Mouse (Mus musculus) ES-Bruce4 (cell line): ENCODE data around the gene Padi1. TPM values are rescaled to one million over a fixed set of nuclear protein-coding genes. Genes with fewer than 3 reads are reported as not detected.

Experiments
- H3K27ac ChIP-seq: 2 replicates; pipeline ENCODE4 v1.5.1; 2012; ENCODE audit warnings: low read length, inconsistent platforms; ENCODE audit not compliant: insufficient read depth
- H3K27me3 ChIP-seq: 2 replicates; pipeline ENCODE4 v1.6.1; 2012; ENCODE audit warnings: mild to moderate bottlenecking, low read length, inconsistent platforms; ENCODE audit not compliant: control insufficient read depth, poor library complexity, insufficient read depth, severe bottlenecking
- H3K36me3 ChIP-seq: 2 replicates; pipeline ENCODE4 v1.6.1; 2012; ENCODE audit warnings: inconsistent platforms, mild to moderate bottlenecking, low read length, moderate library complexity; ENCODE audit not compliant: control insufficient read depth, poor library complexity, insufficient read depth, severe bottlenecking
- H3K4me1 ChIP-seq: one replicate; pipeline ENCODE4 v1.8.1; 2011; ENCODE audit warnings: low read length; ENCODE audit not compliant: control insufficient read depth, insufficient read depth
- H3K4me3 ChIP-seq: 2 replicates; pipeline ENCODE4 v1.5.1; 2011; ENCODE audit warnings: low read depth, mild to moderate bottlenecking, low read length
- H3K9ac ChIP-seq: 2 replicates; pipeline ENCODE4 v1.6.1; 2012; ENCODE audit warnings: low read depth, mild to moderate bottlenecking, inconsistent platforms; ENCODE audit not compliant: poor library complexity, severe bottlenecking
- H3K9me3 ChIP-seq: replicated peaks from 2 replicates; pipeline ENCODE4 v1.6.1; 2012; ENCODE audit warnings: mild to moderate bottlenecking, low read length, inconsistent platforms; ENCODE audit not compliant: control insufficient read depth, poor library complexity, insufficient read depth, severe bottlenecking
- CTCF ChIP-seq: IDR thresholded peaks from one replicate; pipeline ENCODE4 v1.8.1; 2011; ENCODE audit warnings: low read depth, low read length
- EP300 ChIP-seq: IDR thresholded peaks from 2 replicates; pipeline ENCODE4 v1.6.1; 2011; ENCODE audit warnings: low read depth, low read length; ENCODE audit not compliant: insufficient read depth
- POLR2A ChIP-seq: IDR thresholded peaks from one replicate; pipeline ENCODE4 v1.8.1; 2011; ENCODE audit warnings: low read length; ENCODE audit not compliant: insufficient read depth
- polyA plus RNA-seq: library from polyadenylated mRNA; stranded (reverse); fragments of >200 nt; gene quantifications from 2 replicates; pipeline ENCODE4 v1.2.4, GENCODE M21; 2011; ENCODE audit warnings: low read depth; ENCODE audit not compliant: missing spikeins, insufficient read depth, insufficient read length

Gene Padi1
- polyA plus RNA-seq, 1 experiment: 0.43 TPM

DNA sequence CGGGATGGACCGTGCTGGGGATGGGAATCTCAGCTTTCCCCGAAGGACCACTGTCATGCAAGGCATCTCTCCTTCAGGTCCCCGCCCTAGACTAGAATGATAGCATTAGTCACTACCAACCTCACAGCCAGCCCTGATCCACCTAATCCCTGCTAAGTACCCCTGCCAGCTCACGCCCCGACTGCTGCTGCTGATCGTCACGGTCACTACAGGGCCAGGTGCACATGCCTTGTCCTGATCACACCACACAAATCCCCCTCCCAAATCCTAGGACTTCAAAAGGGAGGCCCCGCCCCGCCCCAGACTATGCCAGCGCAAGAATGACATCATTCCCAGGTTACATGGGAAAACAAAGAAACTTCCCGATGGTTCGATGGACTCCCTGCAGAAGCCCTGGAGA lies 36.2 kb upstream of the Padi1 start:
- Histone ChIP-seq H3K27me3 (no peaks in the 10 kb centered on the region), H3K27ac (no peak overlapping the region), H3K36me3 (no peaks in the 10 kb centered on the region), H3K9ac (no peak overlapping the region), H3K4me3 (no peak overlapping the region), H3K4me1 (no peaks in the 10 kb centered on the region), H3K9me3 (no peaks in the 10 kb centered on the region)
- TF ChIP-seq POLR2A (no peak), CTCF (no peak), EP300 (no peak)

DNA sequence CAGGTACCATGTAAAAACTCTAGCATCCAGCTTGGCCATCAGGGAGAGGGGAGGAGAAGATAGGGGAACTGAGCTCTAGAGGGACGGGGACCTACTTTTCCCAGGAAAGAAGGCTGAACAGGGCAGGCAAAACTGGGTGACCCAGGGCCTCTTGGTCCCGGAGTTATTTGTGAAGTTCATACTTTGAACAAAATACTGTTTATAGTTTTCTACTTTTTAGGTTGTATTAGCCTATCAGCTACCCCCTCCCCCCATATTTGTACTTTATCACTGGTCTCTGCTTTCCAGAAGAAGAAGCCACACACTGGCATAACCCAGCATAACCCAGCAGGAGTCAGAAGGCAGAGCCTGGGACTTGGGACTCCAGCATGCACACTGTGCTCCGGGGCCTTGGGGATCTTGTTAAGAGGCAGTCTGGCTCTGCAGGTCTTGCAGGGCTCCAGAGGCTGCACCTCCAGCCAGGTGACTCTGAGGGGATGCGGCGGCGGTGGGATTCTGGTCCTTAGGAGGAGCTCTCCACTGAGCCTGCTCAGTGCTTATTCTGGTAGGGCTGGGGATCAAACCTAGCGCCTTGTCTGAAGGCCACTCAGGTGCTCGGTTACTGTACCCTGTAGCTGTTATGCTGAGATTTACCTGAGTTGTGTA lies 35.6 kb upstream of the Padi1 start:
- Histone ChIP-seq H3K9me3 (no peaks in the 10 kb centered on the region), H3K27me3 (no peaks in the 10 kb centered on the region), H3K9ac (no peak overlapping the region), H3K36me3 (no peaks in the 10 kb centered on the region), H3K4me1 (no peaks in the 10 kb centered on the region), H3K4me3 (no peak overlapping the region), H3K27ac (no peak overlapping the region)
- no peak for TF ChIP-seq EP300
- no peak for TF ChIP-seq POLR2A
- no peak for TF ChIP-seq CTCF

DNA sequence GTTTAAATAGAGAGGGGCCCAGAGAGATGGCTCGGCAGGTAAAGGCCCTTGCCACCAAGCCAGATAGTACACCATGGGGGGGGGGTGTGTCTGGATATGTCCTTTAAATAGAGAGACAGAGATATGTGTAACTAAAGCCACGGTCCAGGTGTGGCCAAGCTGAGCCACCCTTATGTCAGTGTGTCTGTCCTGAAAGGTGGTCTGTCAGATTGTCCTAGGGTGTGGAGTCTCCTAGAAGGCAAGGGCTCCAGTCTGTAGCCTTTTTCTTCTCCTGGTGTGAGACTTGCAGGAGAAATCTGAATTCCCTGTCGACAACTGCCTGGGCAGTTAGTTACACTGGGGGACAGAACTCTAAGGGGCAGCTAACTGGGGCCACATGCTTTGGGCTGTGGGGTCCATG lies 34.6 kb upstream of the Padi1 start:
- Histone ChIP-seq H3K9ac (no peak overlapping the region), H3K27me3 (no peaks in the 10 kb centered on the region), H3K27ac (no peak overlapping the region), H3K9me3 (no peaks in the 10 kb centered on the region), H3K4me3 (no peak overlapping the region), H3K36me3 (no peaks in the 10 kb centered on the region), H3K4me1 (no peaks in the 10 kb centered on the region)
- no peak for TF ChIP-seq CTCF
- TF ChIP-seq EP300: no peak
- TF ChIP-seq POLR2A: no peak

DNA sequence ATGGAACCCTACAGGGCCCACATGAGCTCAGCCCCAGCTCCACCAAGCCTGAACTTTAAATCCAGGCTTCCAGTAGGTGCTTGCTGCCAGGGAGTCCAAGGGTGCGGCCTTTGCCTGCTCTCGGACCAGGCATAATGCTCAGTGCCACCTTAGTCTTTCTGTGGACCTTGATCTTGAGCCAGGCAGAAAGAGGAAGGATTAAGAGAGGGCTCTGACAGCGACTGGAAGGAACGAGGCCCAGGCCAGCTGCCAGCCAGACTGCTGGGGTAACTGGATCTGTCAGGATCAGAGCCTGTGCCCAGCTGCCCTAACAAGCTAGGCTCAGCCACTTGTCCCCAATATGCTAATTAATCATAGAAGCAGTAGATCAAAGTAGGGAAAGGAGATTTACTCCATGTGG lies 34.2 kb upstream of the Padi1 start:
- H3K27ac ChIP-seq: no peak overlapping the region
- H3K36me3 ChIP-seq: no peaks in the 10 kb centered on the region
- H3K4me3 ChIP-seq: no peak overlapping the region
- no peaks in the 10 kb centered on the region for H3K4me1 ChIP-seq
- no peak for TF ChIP-seq EP300
- no peak for TF ChIP-seq CTCF
- TF ChIP-seq POLR2A: no peak
- no peak overlapping the region for H3K9ac ChIP-seq
- H3K9me3 ChIP-seq: no peaks in the 10 kb centered on the region
- H3K27me3 ChIP-seq: no peaks in the 10 kb centered on the region

DNA sequence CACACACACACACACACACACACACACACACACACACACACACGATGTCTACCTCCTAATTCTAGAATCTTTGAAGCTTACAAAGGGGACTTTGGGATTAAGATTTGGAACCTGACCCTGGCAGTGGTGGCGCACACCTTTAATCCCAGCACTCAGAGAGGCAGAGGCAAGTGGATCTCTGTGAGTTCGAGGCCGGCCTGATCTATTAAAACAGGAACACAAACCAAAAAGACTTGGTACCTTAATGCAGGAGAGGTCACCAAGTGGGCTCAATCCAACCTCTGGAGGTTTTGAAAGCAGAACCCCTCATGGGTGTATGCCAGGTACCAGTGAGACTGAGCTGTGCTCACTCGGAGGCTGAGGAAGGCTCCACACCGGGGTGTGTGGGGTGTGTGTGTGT lies 33.5 kb upstream of the Padi1 start:
- Histone ChIP-seq H3K9me3 (0 out of 2 replicates have a peak, but pooled peaks cover under 1% of the 10 kb centered on the region), H3K4me1 (no peaks in the 10 kb centered on the region), H3K9ac (no peak overlapping the region), H3K4me3 (no peak overlapping the region), H3K27me3 (no peaks in the 10 kb centered on the region), H3K36me3 (no peaks in the 10 kb centered on the region), H3K27ac (no peak overlapping the region)
- TF ChIP-seq CTCF (no peak), POLR2A (no peak), EP300 (no peak)

DNA sequence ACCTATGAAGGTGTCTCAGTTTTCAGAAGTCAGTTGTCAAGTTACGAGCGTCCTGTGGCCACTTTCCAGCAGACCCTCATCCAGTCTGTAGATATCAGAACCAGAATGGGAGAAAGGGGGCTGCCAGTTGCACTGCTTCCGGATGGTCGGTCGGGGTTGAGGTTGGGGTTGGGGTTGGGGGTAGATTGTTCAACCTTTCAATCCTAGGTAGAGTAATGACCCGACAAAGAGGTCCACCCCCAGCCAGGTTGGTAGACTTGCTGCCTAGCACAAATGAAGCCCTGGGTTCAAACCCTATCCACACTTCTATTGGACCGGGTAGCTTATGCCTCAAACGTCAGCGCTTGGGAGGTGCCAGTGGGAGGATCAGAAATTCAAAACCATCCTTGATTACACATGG lies 33.1 kb upstream of the Padi1 start:
- no peaks in the 10 kb centered on the region for H3K4me1 ChIP-seq
- 0 out of 2 replicates have a peak, but pooled peaks cover 3% of the 10 kb centered on the region for H3K9me3 ChIP-seq
- H3K27ac ChIP-seq: no peak overlapping the region
- H3K4me3 ChIP-seq: no peak overlapping the region
- TF ChIP-seq POLR2A (no peak), EP300 (no peak), CTCF (no peak)
- no peaks in the 10 kb centered on the region for H3K27me3 ChIP-seq
- H3K36me3 ChIP-seq: no peaks in the 10 kb centered on the region
- H3K9ac ChIP-seq: no peak overlapping the region
